Mouse (Mus musculus) brain, embryonic 14.5 days (tissue): ENCODE measurements around the gene Icam2.

Source experiments
- CTCF ChIP-seq: fragments of 200-500 bp; IDR thresholded peaks from 2 replicates; pipeline ENCODE4 v1.5.1; 2012; ENCODE audit warnings: inconsistent platforms, mild to moderate bottlenecking, moderate library complexity, borderline replicate concordance; ENCODE audit not compliant: insufficient read depth, insufficient read length; ENCODE audit errors: extremely low read depth
- POLR2A ChIP-seq: fragments of 200-500 bp; IDR thresholded peaks from 2 replicates; pipeline ENCODE4 v1.6.1; 2012; ENCODE audit warnings: mild to moderate bottlenecking, inconsistent platforms, borderline replicate concordance; ENCODE audit not compliant: poor library complexity, insufficient read depth, insufficient read length, severe bottlenecking; ENCODE audit errors: extremely low read depth

- TF ChIP-seq CTCF (no peak), POLR2A (no peak)
These were observed 5.5 kb downstream of the Icam2 start for GRCm38 (mm10) chr11:106382424-106382823.
